Mouse (Mus musculus) liver, postnatal 0 days (tissue): ENCODE data around the gene Dao. TPM values are rescaled to one million over a fixed set of nuclear protein-coding genes. Genes with fewer than 3 reads are reported as not detected.

Source experiments
- ATAC-seq: fragments of 200-750 bp; cut with Nextera tagmentation; 2 replicates; pipeline ENCODE4 v1.8.0; 2017; ENCODE audit warnings: mild to moderate bottlenecking, moderate library complexity
- DNase-seq: peaks from one replicate; pipeline ENCODE4 v3.0.0-alpha.2; 2016
- H3K27ac ChIP-seq: fragments of 300-500 bp; sonication (generic); 2 replicates; pipeline ENCODE4 v1.5.1; 2014; ENCODE audit warnings: antibody characterized with exemption, moderate library complexity, mild to moderate bottlenecking, low read depth
- H3K27me3 ChIP-seq: fragments of 300-500 bp; sonication (generic); 2 replicates; pipeline ENCODE4 v1.6.1; 2014; ENCODE audit warnings: low read length, control low read depth, mixed read lengths; ENCODE audit not compliant: insufficient read depth
- H3K36me3 ChIP-seq: fragments of 300-500 bp; sonication (generic); replicated peaks from 2 replicates; pipeline ENCODE4 v1.6.1; 2014; ENCODE audit warnings: mild to moderate bottlenecking, control low read depth, low read length, moderate library complexity, mixed read lengths; ENCODE audit not compliant: insufficient read depth
- H3K4me1 ChIP-seq: fragments of 300-500 bp; sonication (generic); 2 replicates; pipeline ENCODE4 v1.6.1; 2014; ENCODE audit warnings: antibody characterized with exemption, mild to moderate bottlenecking, control low read depth; ENCODE audit not compliant: insufficient read depth
- H3K4me2 ChIP-seq: fragments of 300-500 bp; sonication (generic); 2 replicates; pipeline ENCODE4 v1.6.1; 2014; ENCODE audit warnings: low read depth, mild to moderate bottlenecking, low read length, moderate library complexity, mixed read lengths
- H3K4me3 ChIP-seq: fragments of 300-500 bp; sonication (generic); 2 replicates; pipeline ENCODE4 v1.5.1; 2014; ENCODE audit warnings: low read depth, low read length
- H3K9ac ChIP-seq: fragments of 300-500 bp; sonication (generic); replicated peaks from 2 replicates; pipeline ENCODE4 v1.6.1; 2014; ENCODE audit warnings: mild to moderate bottlenecking, moderate library complexity
- H3K9me3 ChIP-seq: fragments of 300-500 bp; sonication (generic); 2 replicates; pipeline ENCODE4 v1.6.1; 2016; ENCODE audit warnings: mild to moderate bottlenecking, control low read depth, low read length, mixed read lengths
- CTCF ChIP-seq: sonication (generic); IDR thresholded peaks from 2 replicates; pipeline ENCODE4 v1.5.1; 2016; ENCODE audit warnings: antibody characterized with exemption, low read depth
- EP300 ChIP-seq: IDR thresholded peaks from 2 replicates; pipeline ENCODE4 v1.6.1; 2016; ENCODE audit warnings: antibody characterized with exemption, low read depth, mild to moderate bottlenecking
- WGBS: fragments of 180-500 bp; shearing (Covaris S2); extraction: QIAGEN DNeasy Blood & Tissue Kit; methylation state at CpG from one replicate; pipeline ENCODE4 v1.1.7; 2014; ENCODE audit not compliant: insufficient replicate concordance; 5-methylcytosine and 5-hydroxymethylcytosine counted together
- polyA plus RNA-seq: library from polyadenylated mRNA; unstranded; fragments of >200 nt; fragmentation: Nextera tagmentation; extraction: Ambion mirVana; gene quantifications from 2 replicates; pipeline ENCODE4 v1.2.1, GENCODE M21; 2015

The Dao gene
- polyA plus RNA-seq, 1 experiment from 2014 or later = not detected

DNA sequence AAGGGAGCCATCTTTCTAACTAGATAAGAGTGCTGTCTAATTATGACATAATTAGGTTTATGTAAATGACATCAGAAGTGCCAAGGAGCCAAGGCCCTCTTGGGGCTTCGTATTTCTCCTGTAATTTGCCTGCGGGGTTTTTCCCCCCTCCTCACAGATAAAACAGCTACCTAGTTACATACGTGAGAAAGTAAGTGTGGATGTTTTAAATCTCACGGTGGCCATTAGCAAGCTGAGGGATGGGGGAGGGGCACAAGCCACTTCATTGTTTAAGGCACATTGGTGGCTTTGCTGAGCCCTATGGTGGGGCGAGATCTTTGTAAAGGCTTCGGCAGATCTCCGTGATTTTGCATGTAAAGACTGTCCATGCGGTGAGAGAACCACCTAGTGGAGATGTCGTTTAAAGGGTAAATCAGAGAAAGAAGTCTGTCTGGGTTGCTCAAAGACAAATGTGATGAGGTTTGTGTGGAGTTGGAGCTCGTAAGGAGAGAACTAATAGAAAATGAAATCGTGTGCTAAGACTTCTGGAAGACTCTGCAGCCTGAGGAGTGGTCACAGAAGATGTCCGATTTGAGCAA is 45.3 kb downstream of the Dao start:
- Histone ChIP-seq H3K9ac (no peak overlapping the region), H3K27me3 (no peaks in the 10 kb centered on the region), H3K4me3 (no peak overlapping the region), H3K9me3 (no peaks in the 10 kb centered on the region), H3K4me2 (no peak overlapping the region), H3K4me1 (no peaks in the 10 kb centered on the region; the same call in 1 of the 2 replicates), H3K36me3 (no peaks in the 10 kb centered on the region), H3K27ac (no peak overlapping the region)
- ATAC-seq (no peak), DNase-seq (no peak)
- no peak for TF ChIP-seq EP300
- TF ChIP-seq CTCF = 0 out of 2 replicates have a peak, but pooled peaks have one; percentile 4
- WGBS = 51% methylated on average over 12 of the region's 12 CpGs

DNA sequence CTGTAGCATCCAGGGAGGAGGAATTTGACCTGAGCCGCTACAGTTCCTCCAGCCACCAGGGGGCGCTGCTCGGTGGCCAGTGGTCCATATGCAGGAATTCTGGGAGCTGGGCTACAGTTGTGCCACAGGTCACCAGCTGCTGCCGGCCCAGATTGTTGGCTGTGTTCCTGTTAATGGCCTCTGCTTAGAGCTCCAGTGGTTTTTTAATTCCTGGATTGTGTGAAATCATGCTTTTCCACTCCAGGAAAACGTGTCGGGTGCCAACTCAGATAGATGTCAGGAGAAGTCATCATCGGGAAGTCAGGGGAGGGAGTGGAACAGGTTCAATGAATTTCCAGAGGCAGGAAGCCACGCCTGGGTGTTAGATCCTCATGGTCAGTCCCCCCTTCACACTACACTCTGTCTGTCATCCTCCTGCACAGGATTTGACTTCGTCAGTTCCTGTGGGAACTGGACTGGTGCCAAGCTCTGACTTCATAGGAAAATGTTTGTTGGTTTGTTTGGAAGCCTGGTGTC is 48.8 kb downstream of the Dao start:
- H3K27me3 ChIP-seq = no peaks in the 10 kb centered on the region
- no peaks in the 10 kb centered on the region for H3K36me3 ChIP-seq
- 26% methylated on average over 9 of the region's 9 CpGs for WGBS
- DNase-seq (peak; percentile 78), ATAC-seq (peak; percentile 85)
- no peak overlapping the region; the same call in 1 of the 2 replicates for H3K27ac ChIP-seq
- H3K4me1 ChIP-seq = no peaks in the 10 kb centered on the region; the same call in 1 of the 2 replicates
- H3K9ac ChIP-seq = no peak overlapping the region
- H3K9me3 ChIP-seq = no peaks in the 10 kb centered on the region
- TF ChIP-seq CTCF (peak; percentile 90), EP300 (no peak)
- H3K4me3 ChIP-seq = no peak overlapping the region
- peak overlapping the region; percentile 36; the same call in 1 of the 2 replicates for H3K4me2 ChIP-seq

DNA sequence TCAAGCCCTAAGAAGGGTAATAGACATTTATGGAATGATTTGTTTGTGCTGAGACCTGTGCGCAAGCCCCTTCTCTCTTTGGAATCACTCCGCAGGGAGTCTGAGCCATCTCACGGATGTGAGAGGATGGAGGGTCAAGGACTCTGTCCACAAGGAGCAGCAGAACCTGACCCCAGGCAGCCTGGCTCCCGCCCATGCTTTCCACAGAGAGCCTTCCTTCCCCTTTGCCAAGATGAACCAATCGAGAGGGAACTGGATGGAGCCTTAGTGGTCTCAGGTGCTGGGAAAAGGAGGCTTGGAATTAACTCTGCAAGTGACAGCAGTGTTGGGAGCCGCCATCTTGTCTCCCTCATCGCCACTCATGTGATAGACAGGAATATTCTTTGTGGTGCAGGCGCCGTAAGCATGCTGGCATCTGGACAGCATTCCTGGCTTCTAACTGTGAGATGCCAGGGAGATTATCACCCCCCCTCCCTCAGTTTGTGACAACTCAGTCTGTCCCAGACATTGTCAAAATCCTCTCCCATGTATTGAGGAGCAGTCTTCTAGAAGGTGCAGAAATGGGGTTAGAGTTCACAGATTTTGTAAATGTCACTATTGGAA is 53.7 kb downstream of the Dao start:
- TF ChIP-seq CTCF (no peak), EP300 (no peak)
- H3K4me3 ChIP-seq = no peak overlapping the region
- no peak overlapping the region for H3K4me2 ChIP-seq
- no peak for ATAC-seq
- H3K36me3 ChIP-seq = no peaks in the 10 kb centered on the region
- DNase-seq = no peak
- no peaks in the 10 kb centered on the region for H3K4me1 ChIP-seq
- no peak overlapping the region for H3K9ac ChIP-seq
- no peaks in the 10 kb centered on the region for H3K27me3 ChIP-seq
- no peaks in the 10 kb centered on the region for H3K9me3 ChIP-seq
- 79% methylated on average over 9 of the region's 9 CpGs for WGBS
- H3K27ac ChIP-seq = no peak overlapping the region

DNA sequence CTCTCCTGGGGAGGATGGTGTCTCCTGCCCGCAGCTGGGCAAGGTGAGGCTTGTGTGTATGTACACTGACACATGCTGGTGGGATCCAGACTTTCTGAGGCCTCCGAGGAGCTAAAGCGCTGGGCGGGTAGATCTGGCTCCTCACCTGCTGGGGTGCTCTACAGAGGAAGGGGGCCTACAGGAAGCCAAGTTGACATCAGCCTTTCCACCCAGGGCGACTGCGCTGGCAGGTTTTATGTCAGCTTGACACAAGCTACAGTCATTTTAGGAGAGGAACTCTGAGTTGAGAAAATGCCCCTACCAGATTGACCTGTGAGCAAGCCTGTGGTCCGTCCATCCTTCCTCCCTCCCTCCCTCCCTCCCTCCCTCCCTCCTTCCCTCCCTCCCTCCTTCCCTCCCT is 58.2 kb downstream of the Dao start:
- H3K9me3 ChIP-seq = no peaks in the 10 kb centered on the region
- ATAC-seq (no peak), DNase-seq (no peak)
- no peak for TF ChIP-seq EP300
- no peak for TF ChIP-seq CTCF
- H3K4me1 ChIP-seq = no peaks in the 10 kb centered on the region
- H3K27ac ChIP-seq = no peak overlapping the region
- no peak overlapping the region for H3K9ac ChIP-seq
- 23% methylated on average over 7 of the region's 7 CpGs for WGBS
- no peaks in the 10 kb centered on the region for H3K27me3 ChIP-seq
- H3K4me3 ChIP-seq = no peak overlapping the region
- H3K36me3 ChIP-seq = no peaks in the 10 kb centered on the region
- no peak overlapping the region for H3K4me2 ChIP-seq

DNA sequence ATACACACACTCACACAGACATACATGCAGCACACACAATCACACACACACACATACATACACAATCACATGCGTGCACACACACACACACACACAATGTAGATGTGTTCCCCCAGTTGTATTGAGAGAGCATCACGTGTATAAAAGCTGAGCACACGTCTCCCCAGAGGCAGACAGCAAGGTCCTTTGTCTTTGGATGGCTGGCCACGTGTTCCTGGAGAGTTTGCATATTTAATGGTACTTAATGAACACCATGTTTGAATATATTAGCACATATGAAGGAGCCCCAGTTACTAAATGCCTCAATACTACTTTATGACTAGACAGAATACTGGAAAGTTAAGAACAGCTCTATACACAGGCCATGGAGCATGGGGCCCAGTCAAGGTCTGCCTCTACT is 60.5 kb downstream of the Dao start:
- no peak overlapping the region for H3K4me3 ChIP-seq
- H3K9ac ChIP-seq = no peak overlapping the region
- H3K9me3 ChIP-seq = no peaks in the 10 kb centered on the region
- ATAC-seq = no peak
- no peak overlapping the region for H3K4me2 ChIP-seq
- no peak overlapping the region for H3K27ac ChIP-seq
- no peaks in the 10 kb centered on the region for H3K36me3 ChIP-seq
- TF ChIP-seq EP300 (no peak), CTCF (no peak)
- H3K4me1 ChIP-seq = no peaks in the 10 kb centered on the region
- no peak for DNase-seq
- 70% methylated on average over 4 of the region's 4 CpGs for WGBS
- H3K27me3 ChIP-seq = no peaks in the 10 kb centered on the region

DNA sequence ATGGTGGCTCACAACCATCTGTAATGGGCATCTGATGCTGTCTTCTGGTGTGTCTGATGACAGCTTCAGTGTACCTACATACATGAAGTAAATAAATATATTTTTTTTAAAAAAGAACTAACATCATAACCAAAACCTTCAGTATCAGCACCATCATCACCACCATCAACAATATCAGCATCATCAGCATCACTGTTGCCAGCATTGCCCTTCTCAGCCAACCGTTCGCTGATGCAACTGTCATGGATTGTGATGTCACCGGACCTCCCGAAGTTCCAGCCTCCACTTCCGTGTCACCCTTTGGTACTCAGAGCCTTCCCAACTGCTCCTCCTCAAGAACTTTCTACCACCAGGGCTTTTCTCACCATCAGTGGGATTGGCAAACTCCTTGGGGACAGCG is 61.7 kb downstream of the Dao start, which contains the start of gene Usp30:
Usp30 (plus strand) TSS at position 301 of the 400 bp plus-strand sequence.
- DNase-seq = no peak
- H3K27ac ChIP-seq = no peak within 1 kb of the TSS
- H3K27me3 ChIP-seq = no peaks in the 10 kb centered on the region
- WGBS = 86% methylated on average over 6 of the region's 6 CpGs
- no peak within 1 kb of the TSS for H3K4me2 ChIP-seq
- H3K9ac ChIP-seq = no peak within 1 kb of the TSS
- no peak for ATAC-seq
- TF ChIP-seq CTCF (no peak), EP300 (no peak)
- no peaks in the 10 kb centered on the region for H3K9me3 ChIP-seq
- no peaks in the 10 kb centered on the region for H3K36me3 ChIP-seq
- H3K4me3 ChIP-seq = no peak within 1 kb of the TSS
- no peaks in the 10 kb centered on the region for H3K4me1 ChIP-seq
